In genomic region chr1:74041692-74042091, GRCm38 (mm10) we compare ENCODE assay signal across 10 mouse cellular contexts.
DNase-seq lines count a peak whose midpoint lies in the region; ATAC-seq and TF ChIP-seq lines count a peak whose summit lies in the region.
"Had no signal": no experiment of that assay in that cellular context is flagged by ENCODE, and none has a peak within 500 bp of the region (broad histone marks: within the 10 kb centered on the region; RNA-seq: fewer than 3 reads in every experiment).

No protein-coding gene starts in this region.

- ATAC-seq in neural tube, embryonic 13.5 days (ENCODE audit: low read depth): no peak
- no peak for ATAC-seq in kidney, postnatal 0 days (replicated peaks; ENCODE audit: low FRiP score, low read depth)
- no peak for ATAC-seq in cerebellum, adult (ENCODE audit: insufficient number of reproducible peaks, low FRiP score, low TSS enrichment)
- ATAC-seq: activated CD4-positive, CD25-positive, alpha-beta regulatory T cell, adult 4 months had no signal

- H3K79me2 ChIP-seq in myocyte (ENCODE audit: control insufficient read depth, insufficient read depth): peaks cover 11% of the 10 kb centered on the region

- H3ac ChIP-seq in myocyte (ENCODE audit: control insufficient read depth, insufficient read length): no peak overlapping the region

- H3K4me2 ChIP-seq in neural tube, embryonic 13.5 days: no peak overlapping the region
- no peak overlapping the region for H3K4me2 ChIP-seq in kidney, postnatal 0 days (ENCODE audit: low read length)
- peak overlapping the region; percentile 72 for H3K4me2 ChIP-seq in myocyte (ENCODE audit: low read depth)

- H3K9ac ChIP-seq in neural tube, embryonic 13.5 days: no peak overlapping the region
- peak overlapping the region; percentile 8; the same call in 1 of the 2 replicates for H3K9ac ChIP-seq in kidney, postnatal 0 days (ENCODE audit: low read depth, low read length)

- H3K4me1 ChIP-seq in heart, embryonic 10.5 days: peaks cover 83% of the 10 kb centered on the region
- peaks cover 42% of the 10 kb centered on the region for H3K4me1 ChIP-seq in neural tube, embryonic 13.5 days (replicated peaks)
- peaks cover 51% of the 10 kb centered on the region for H3K4me1 ChIP-seq in kidney, postnatal 0 days (replicated peaks; ENCODE audit: insufficient read depth, low read length)

- no peaks in the 10 kb centered on the region for H3K36me3 ChIP-seq in heart, embryonic 10.5 days
- no peaks in the 10 kb centered on the region for H3K36me3 ChIP-seq in neural tube, embryonic 13.5 days
- H3K36me3 ChIP-seq in kidney, postnatal 0 days (ENCODE audit: insufficient read depth, low read length): no peaks in the 10 kb centered on the region
- H3K36me3 ChIP-seq in myocyte (ENCODE audit: control insufficient read depth, insufficient read depth): no peaks in the 10 kb centered on the region

- no peak for DNase-seq in heart, embryonic 10.5 days (ENCODE audit: low spot score)
- no peak for DNase-seq in heart, adult 9 months (ENCODE audit: low spot score in 2 of 2)
- no peak for DNase-seq in neural tube, embryonic 10.5 days (ENCODE audit: extremely low spot score, low spot score)
- DNase-seq in kidney, postnatal 0 days (ENCODE audit: low spot score): peak; percentile 79
- no peak for DNase-seq in cerebellum, postnatal 14 days
- DNase-seq: cerebellum, postnatal 25 days had no signal

- H3K9me3 ChIP-seq in heart, embryonic 10.5 days: no peaks in the 10 kb centered on the region
- no peaks in the 10 kb centered on the region for H3K9me3 ChIP-seq in neural tube, embryonic 13.5 days
- no peaks in the 10 kb centered on the region for H3K9me3 ChIP-seq in kidney, postnatal 0 days (replicated peaks; ENCODE audit: low read length)

- TF ChIP-seq POLR2A in myocyte (IDR thresholded peaks at IDR 0.05; ENCODE audit: insufficient read length, low read depth): no peak

- 16% methylated on average over 8 of the region's 8 CpGs for WGBS in heart, embryonic 10.5 days
- 41% methylated on average over 8 of the region's 8 CpGs for WGBS in neural tube, embryonic 13.5 days
- WGBS in kidney, postnatal 0 days: 21% methylated on average over 8 of the region's 8 CpGs

- H3K27ac ChIP-seq in heart, embryonic 10.5 days: peak overlapping the region; percentile 89
- 0 out of 2 replicates have a peak overlapping the region, but pooled peaks have one; percentile 6 for H3K27ac ChIP-seq in neural tube, embryonic 13.5 days (replicated peaks)
- peak overlapping the region; percentile 61; the same call in 1 of the 2 replicates for H3K27ac ChIP-seq in kidney, postnatal 0 days

- peak overlapping the region; percentile 32 for H3K4me3 ChIP-seq in heart, embryonic 10.5 days
- H3K4me3 ChIP-seq in neural tube, embryonic 13.5 days: no peak overlapping the region
- no peak overlapping the region for H3K4me3 ChIP-seq in kidney, postnatal 0 days (replicated peaks; ENCODE audit: low read depth, low read length)
- no peak overlapping the region for H3K4me3 ChIP-seq in myocyte

- TF ChIP-seq CTCF in kidney, postnatal 0 days (IDR thresholded peaks at IDR 0.05; ENCODE audit: low read depth): no peak

- H3K27me3 ChIP-seq in heart, embryonic 10.5 days (ENCODE audit: insufficient read depth, poor library complexity, severe bottlenecking): no peaks in the 10 kb centered on the region
- peaks cover 8% of the 10 kb centered on the region for H3K27me3 ChIP-seq in neural tube, embryonic 13.5 days
- no peaks in the 10 kb centered on the region for H3K27me3 ChIP-seq in kidney, postnatal 0 days (ENCODE audit: insufficient read depth, low read length)
- H3K27me3 ChIP-seq in myocyte (ENCODE audit: control insufficient read depth, insufficient read depth, insufficient read length): no peaks in the 10 kb centered on the region

TF ChIP-seq in myocyte, 11 proteins besides CTCF, POLR2A, EP300 and RAD21:
- TF ChIP-seq MYOD1 (IDR thresholded peaks at IDR 0.05; ENCODE audit: control insufficient read depth in 1 of 3, insufficient read length in 2 of 3, low read depth in 2 of 3): no peak
- no peak for TF ChIP-seq MYOG (IDR thresholded peaks at IDR 0.05; ENCODE audit: control insufficient read depth in 1 of 3, insufficient read depth in 1 of 3, insufficient read length in 2 of 3, low read depth in 2 of 3)
- no peak for TF ChIP-seq TCF3 (IDR thresholded peaks at IDR 0.05; ENCODE audit: insufficient read length, low read depth)
- no peak for TF ChIP-seq CEBPB (IDR thresholded peaks at IDR 0.05; ENCODE audit: insufficient read depth, poor library complexity, severe bottlenecking)

Comparison
In these comparisons a context has a peak if more than half of its experiments do, and no peak if none do; other contexts are left out.
1. H3K27ac ChIP-seq: peak in every context shown above with its lines; median percentile 89 in heart, embryonic 10.5 days; 61 in kidney, postnatal 0 days; 6 in neural tube, embryonic 13.5 days.